ENCODE assay signal across 8 mouse cellular contexts in genomic region chr12:28675925-28676209, GRCm38 (mm10). TPM values are rescaled to one million over a fixed set of nuclear protein-coding genes. Genes with fewer than 3 reads are reported as not detected.
DNase-seq lines count a peak whose midpoint lies in the region; ATAC-seq and TF ChIP-seq lines count a peak whose summit lies in the region.

No protein-coding gene starts in this region.

- H3K4me2 ChIP-seq in embryonic facial prominence, embryonic 13.5 days, result peak overlapping the region; percentile 68
- H3K4me2 ChIP-seq in intestine, embryonic 15.5 days (replicated peaks), result peak overlapping the region; percentile 63
- peak overlapping the region; percentile 57 for H3K4me2 ChIP-seq in neural tube, embryonic 11.5 days (ENCODE audit: low read depth)

- H3K27me3 ChIP-seq in embryonic facial prominence, embryonic 13.5 days, result no peaks in the 10 kb centered on the region
- H3K27me3 ChIP-seq in intestine, embryonic 15.5 days (replicated peaks), result no peaks in the 10 kb centered on the region
- no peaks in the 10 kb centered on the region for H3K27me3 ChIP-seq in neural tube, embryonic 11.5 days (ENCODE audit: control insufficient read depth, insufficient read depth, low read length)

- no peak for DNase-seq in layer of hippocampus, adult 2 months (ENCODE audit: low spot score in 2 of 2)
- no peak for DNase-seq in layer of hippocampus, postnatal 36 days
- DNase-seq in neural tube, embryonic 11.5 days (ENCODE audit: low spot score), result no peak
- DNase-seq in thymus, postnatal 36 days, result no peak
- DNase-seq in retina, postnatal 1 day, result no peak
- no peak for DNase-seq in left cerebral cortex, postnatal 4 days

- peak overlapping the region; percentile 96 for H3K27ac ChIP-seq in layer of hippocampus, adult 2 months
- H3K27ac ChIP-seq in embryonic facial prominence, embryonic 13.5 days, result peak overlapping the region; percentile 97
- H3K27ac ChIP-seq in intestine, embryonic 15.5 days, result peak overlapping the region; percentile 93
- H3K27ac ChIP-seq in neural tube, embryonic 11.5 days (ENCODE audit: low read depth, low read length), result peak overlapping the region; percentile 77

- WGBS in embryonic facial prominence, embryonic 13.5 days, result 61% methylated on average over 5 of the region's 5 CpGs
- 65% methylated on average over 5 of the region's 5 CpGs for WGBS in intestine, embryonic 15.5 days
- WGBS in neural tube, embryonic 11.5 days, result 73% methylated on average over 5 of the region's 5 CpGs

- peaks cover 12% of the 10 kb centered on the region for H3K4me1 ChIP-seq in embryonic facial prominence, embryonic 13.5 days
- peaks cover 6% of the 10 kb centered on the region; the same call in 1 of the 2 replicates for H3K4me1 ChIP-seq in intestine, embryonic 15.5 days (replicated peaks)
- peaks cover 6% of the 10 kb centered on the region; the same call in 1 of the 2 replicates for H3K4me1 ChIP-seq in neural tube, embryonic 11.5 days (ENCODE audit: control insufficient read depth, insufficient read depth, low read length)

- TF ChIP-seq CTCF in layer of hippocampus, adult 2 months (conservative IDR thresholded peaks at IDR 0.05), result no peak

- ATAC-seq in embryonic facial prominence, embryonic 13.5 days (ENCODE audit: insufficient number of reproducible peaks, insufficient read depth, low FRiP score, low TSS enrichment, low read depth), result no peak
- peak; percentile 1; the same call in 1 of the 2 replicates for ATAC-seq in intestine, embryonic 15.5 days
- ATAC-seq in neural tube, embryonic 11.5 days (ENCODE audit: insufficient read depth, low FRiP score, low TSS enrichment), result no peak

- peak overlapping the region; percentile 74 for H3K4me3 ChIP-seq in layer of hippocampus, adult 2 months
- peak overlapping the region; percentile 57 for H3K4me3 ChIP-seq in embryonic facial prominence, embryonic 13.5 days
- peak overlapping the region; percentile 55 for H3K4me3 ChIP-seq in intestine, embryonic 15.5 days (replicated peaks)
- H3K4me3 ChIP-seq in neural tube, embryonic 11.5 days (ENCODE audit: low read depth, low read length), result peak overlapping the region; percentile 37; the same call in 1 of the 2 replicates

- intact Hi-C loops in left cerebral cortex, postnatal 4 days (cut with DNase I), result no loop called here

- no peaks in the 10 kb centered on the region for H3K9me3 ChIP-seq in embryonic facial prominence, embryonic 13.5 days
- H3K9me3 ChIP-seq in intestine, embryonic 15.5 days, result no peaks in the 10 kb centered on the region
- H3K9me3 ChIP-seq in neural tube, embryonic 11.5 days (ENCODE audit: control insufficient read depth, low read length), result no peaks in the 10 kb centered on the region; the same call in 1 of the 2 replicates

- H3K36me3 ChIP-seq in embryonic facial prominence, embryonic 13.5 days, result peaks cover 29% of the 10 kb centered on the region
- H3K36me3 ChIP-seq in intestine, embryonic 15.5 days, result peaks cover 11% of the 10 kb centered on the region
- no peaks in the 10 kb centered on the region; the same call in 1 of the 2 replicates for H3K36me3 ChIP-seq in neural tube, embryonic 11.5 days (ENCODE audit: control insufficient read depth, insufficient read depth, low read length)

- peak overlapping the region; percentile 77 for H3K9ac ChIP-seq in embryonic facial prominence, embryonic 13.5 days
- peak overlapping the region; percentile 61 for H3K9ac ChIP-seq in intestine, embryonic 15.5 days
- peak overlapping the region; percentile 58 for H3K9ac ChIP-seq in neural tube, embryonic 11.5 days (ENCODE audit: low read length)

RNA-seq across cellular contexts. Expression of gene Adi1, which starts 0.8 kb away (rescaled TPM):
- total RNA-seq in layer of hippocampus, adult 2 months (2021), result 10 to 100 TPM; 37.0 to 41.0 TPM
- 10 to 100 TPM; 33.7 to 36.9 TPM for total RNA-seq in layer of hippocampus, postnatal 36 days (2021)
- polyA plus RNA-seq in embryonic facial prominence, embryonic 13.5 days (2015; fragmentation: Nextera tagmentation; extraction: Ambion mirVana), result 69.5 and 72.0 TPM in 2 replicates
- polyA plus RNA-seq in intestine, embryonic 15.5 days (2015; fragmentation: Nextera tagmentation; extraction: Ambion mirVana), result 89.4 and 92.1 TPM in 2 replicates
- 43.8 and 48.8 TPM in 2 replicates for polyA plus RNA-seq in neural tube, embryonic 11.5 days (2014; fragmentation: Nextera tagmentation; extraction: Ambion mirVana)
- 10 to 100 TPM; 10.8 to 12.5 TPM for total RNA-seq in left cerebral cortex, postnatal 4 days (2021)

RNA-seq across cellular contexts. Expression of gene Rnaseh1, which starts 26.5 kb away (rescaled TPM):
- 10 to 100 TPM; 12.8 to 14.3 TPM for total RNA-seq in layer of hippocampus, adult 2 months (2021)
- total RNA-seq in layer of hippocampus, postnatal 36 days (2021), result 10 to 100 TPM; 12.7 to 14.1 TPM
- 31.7 and 34.9 TPM in 2 replicates for polyA plus RNA-seq in embryonic facial prominence, embryonic 13.5 days (2015; fragmentation: Nextera tagmentation; extraction: Ambion mirVana)
- 26.1 and 27.9 TPM in 2 replicates for polyA plus RNA-seq in intestine, embryonic 15.5 days (2015; fragmentation: Nextera tagmentation; extraction: Ambion mirVana)
- 25.7 and 28.5 TPM in 2 replicates for polyA plus RNA-seq in neural tube, embryonic 11.5 days (2014; fragmentation: Nextera tagmentation; extraction: Ambion mirVana)
- 10 to 100 TPM; 15.4 to 15.5 TPM for total RNA-seq in left cerebral cortex, postnatal 4 days (2021)

RNA-seq across cellular contexts. Expression of gene Rps7, which starts 40.1 kb away (rescaled TPM):
- 100 to 1,000 TPM; 301 to 311 TPM for total RNA-seq in layer of hippocampus, adult 2 months (2021)
- total RNA-seq in layer of hippocampus, postnatal 36 days (2021), result 100 to 1,000 TPM; 282 to 298 TPM
- 763 and 839 TPM in 2 replicates for polyA plus RNA-seq in embryonic facial prominence, embryonic 13.5 days (2015; fragmentation: Nextera tagmentation; extraction: Ambion mirVana)
- 676 and 798 TPM in 2 replicates for polyA plus RNA-seq in intestine, embryonic 15.5 days (2015; fragmentation: Nextera tagmentation; extraction: Ambion mirVana)
- 639 and 701 TPM in 2 replicates for polyA plus RNA-seq in neural tube, embryonic 11.5 days (2014; fragmentation: Nextera tagmentation; extraction: Ambion mirVana)
- 100 to 1,000 TPM; 462 to 484 TPM for total RNA-seq in left cerebral cortex, postnatal 4 days (2021)

RNA-seq across cellular contexts. Expression of gene Colec11, which starts 52.7 kb away (rescaled TPM):
- total RNA-seq in layer of hippocampus, adult 2 months (2021), result 1 to 10 TPM in 1 of 2 experiments, under 1 TPM in 1; 0.95 to 1.2 TPM
- total RNA-seq in layer of hippocampus, postnatal 36 days (2021), result under 1 TPM; 0.72 to 0.81 TPM
- 0.30 TPM in 1 of 2 replicates, not detected in the other for polyA plus RNA-seq in embryonic facial prominence, embryonic 13.5 days (2015; fragmentation: Nextera tagmentation; extraction: Ambion mirVana)
- 1.6 and 1.8 TPM in 2 replicates for polyA plus RNA-seq in intestine, embryonic 15.5 days (2015; fragmentation: Nextera tagmentation; extraction: Ambion mirVana)
- polyA plus RNA-seq in neural tube, embryonic 11.5 days (2014; fragmentation: Nextera tagmentation; extraction: Ambion mirVana), result 0.16 and 0.39 TPM in 2 replicates
- total RNA-seq in left cerebral cortex, postnatal 4 days (2021), result under 1 TPM; 0.26 to 0.77 TPM
